Mouse (Mus musculus) 3134 (cell line): Measurements from ENCODE around the gene Cped1.
"Not testable (repeated sequence)": the region's sequence is repeated elsewhere in the genome, so short reads cannot be mapped to it uniquely, and the experiment has no call there.

Source experiments
- DNase-seq: peaks from one replicate; pipeline ENCODE4 v3.0.0-alpha.2; 2011; ENCODE audit warnings: low spot score; ENCODE audit not compliant: insufficient read length; ENCODE audit errors: extremely low read depth

The Cped1 gene

DNA sequence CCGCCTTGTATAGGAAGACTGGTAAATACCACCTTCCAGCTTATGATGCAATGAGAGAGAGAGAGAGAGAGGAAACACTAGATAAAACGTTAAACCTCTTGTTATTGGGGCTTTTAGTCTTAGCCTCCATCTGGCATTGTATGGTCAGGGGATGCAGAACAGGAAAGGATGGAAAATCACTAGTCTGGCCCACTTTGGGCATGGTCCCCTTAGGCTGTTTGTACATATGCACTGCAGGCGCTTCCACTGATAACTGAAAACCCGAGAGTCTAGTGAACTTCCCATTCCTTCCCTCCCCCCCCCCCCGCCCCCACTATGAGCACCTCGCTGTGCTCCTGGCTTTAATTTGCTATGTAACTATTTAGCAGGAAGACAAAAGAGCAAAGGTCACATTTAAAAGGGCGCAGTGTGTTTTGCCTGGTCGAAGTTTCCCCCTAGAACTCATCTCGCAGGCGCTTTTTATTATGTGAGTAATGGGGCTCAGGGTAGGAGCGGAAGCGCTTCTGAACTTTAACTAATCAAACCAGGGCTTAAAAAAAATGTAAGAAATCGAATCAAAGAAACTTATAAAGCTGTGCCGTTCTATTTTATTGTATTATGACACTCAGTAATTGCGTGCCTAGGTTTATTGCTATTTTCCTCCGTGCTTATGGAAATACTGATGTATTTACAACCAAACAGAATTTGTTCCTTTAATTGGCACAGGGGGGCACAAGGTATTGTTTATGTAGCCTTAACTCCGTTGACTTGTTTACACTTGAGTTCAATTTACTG, 40.1 kb downstream of the Cped1 start:
- no peak for DNase-seq

DNA sequence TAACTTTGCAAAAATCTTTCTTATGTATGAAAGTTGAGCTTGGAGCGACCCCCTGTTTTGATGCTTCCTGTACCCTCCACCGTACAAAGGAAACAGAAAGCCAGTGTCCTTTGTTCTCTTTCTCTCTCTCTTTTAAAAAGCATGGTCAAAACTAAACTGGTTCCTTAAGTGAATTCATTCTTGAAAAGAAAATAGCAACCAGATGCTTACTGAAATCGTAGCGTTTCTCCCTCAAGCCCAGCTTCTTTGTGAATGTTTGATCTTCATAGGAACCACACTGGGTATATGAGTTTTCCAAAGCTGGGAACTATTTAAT, 40.6 kb downstream of the Cped1 start:
- DNase-seq: no peak

DNA sequence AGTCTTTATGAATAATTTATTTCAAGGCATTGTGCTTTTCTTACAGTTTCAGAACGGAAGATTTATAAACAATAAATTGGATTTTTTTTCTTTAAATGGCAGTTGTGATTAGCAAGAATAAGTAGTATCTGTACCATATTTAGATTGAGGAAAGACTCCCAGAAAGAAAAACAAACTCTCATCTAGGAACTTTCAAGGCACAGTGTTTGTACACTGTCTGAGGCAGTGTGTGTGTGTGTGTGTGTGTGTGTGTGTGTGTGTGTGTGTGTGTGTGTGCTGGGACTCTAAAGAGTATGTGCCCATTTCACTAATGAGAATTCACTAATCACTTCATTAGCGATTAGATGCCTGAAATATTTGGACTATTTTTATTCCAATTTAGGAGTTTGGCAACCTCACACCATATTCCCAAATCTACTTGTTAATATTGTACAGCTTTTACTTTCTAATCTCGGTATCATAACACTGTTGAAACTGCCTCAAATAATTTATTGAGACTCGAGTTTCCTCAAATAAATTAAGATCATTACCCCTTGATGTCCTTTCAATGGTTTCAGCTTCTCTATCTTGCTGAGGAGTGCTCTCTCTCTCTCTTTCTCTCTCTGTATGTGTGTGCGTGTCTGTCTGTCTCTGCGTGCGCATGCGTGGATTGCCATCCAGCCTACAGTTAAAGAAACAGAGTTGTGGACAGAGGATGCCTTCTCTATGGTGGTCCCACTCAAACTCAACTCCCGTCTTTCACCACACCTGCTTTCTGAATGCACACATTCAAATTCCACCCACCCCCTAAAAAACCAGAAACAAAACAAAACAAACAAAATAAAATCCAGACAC, 41.3 kb downstream of the Cped1 start:
- no peak for DNase-seq

DNA sequence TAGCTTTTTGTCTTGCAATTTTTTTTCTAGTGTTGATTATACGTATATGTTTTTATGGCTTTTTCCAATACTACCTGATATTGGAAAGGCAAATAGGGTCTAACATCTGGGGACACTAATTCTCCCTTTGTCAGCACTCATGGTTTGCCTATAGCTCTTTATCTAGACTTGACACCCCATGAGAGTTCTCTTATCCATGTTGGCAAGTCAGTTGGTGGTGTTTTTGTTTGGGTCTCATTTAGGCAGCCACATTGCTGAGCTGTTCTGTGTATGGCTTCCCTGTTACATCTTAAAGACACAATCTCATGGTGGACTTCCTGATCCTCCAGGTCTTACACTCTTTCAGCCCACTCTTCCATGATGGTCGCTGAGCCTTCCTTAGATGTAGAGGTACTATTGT, 42.1 kb downstream of the Cped1 start:
- no peak for DNase-seq

DNA sequence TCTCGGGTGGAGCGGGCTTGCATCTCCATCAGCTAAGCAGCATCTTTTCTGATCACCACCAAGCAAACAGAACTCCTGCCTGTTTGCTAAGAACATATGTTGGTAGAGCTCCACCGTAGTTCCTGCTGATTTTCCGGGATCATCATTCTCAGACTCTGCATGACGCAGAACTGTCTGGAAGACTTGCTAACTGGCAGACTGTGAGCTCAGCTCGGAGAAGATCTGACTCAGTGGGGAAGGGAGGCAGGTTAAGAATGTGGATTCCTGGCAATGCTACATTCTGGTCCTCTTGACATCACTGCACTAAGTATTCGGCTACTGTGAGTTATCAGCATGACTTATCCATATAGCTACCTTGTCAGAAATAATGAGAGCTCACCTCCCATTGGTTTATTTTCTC, 44.7 kb downstream of the Cped1 start:
- no peak for DNase-seq

DNA sequence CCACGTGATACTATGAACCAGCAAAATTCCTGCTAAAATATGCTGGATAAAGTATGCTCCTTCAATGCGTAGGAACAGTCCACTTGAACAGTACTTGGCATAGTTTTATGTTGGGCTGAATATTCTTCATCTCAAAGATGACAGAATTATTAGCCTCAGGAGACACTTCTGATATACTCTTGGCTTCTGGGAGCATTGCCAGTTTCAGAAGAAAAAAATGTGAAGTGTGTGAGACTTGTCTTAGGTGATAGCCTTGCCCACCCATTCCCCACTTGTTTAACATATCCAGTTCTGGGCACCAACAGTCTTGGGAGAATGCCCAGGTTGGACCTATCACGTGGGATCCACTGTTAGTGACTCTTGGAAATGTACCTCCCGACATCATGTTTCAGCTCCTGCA, 47.5 kb downstream of the Cped1 start:
- DNase-seq: no peak

DNA sequence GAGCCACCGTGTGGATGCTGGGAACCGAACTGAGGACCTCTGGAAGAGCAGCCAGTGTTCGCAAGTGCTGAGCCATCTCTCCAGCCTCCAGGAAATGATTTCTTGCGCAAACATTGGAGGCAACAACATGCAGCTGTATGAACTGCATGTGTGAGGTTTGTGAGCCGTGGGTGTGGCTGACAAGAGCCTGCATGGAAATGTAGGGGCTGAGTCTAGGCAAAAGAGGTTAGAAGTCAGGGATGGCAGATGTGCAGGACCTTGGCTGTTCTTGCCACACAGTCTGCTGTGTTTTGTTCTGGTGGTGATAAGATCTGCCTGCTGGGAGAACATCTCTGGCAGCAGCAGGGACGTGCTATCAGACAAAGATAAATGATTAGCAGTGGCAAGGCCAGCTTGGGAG, 49.7 kb downstream of the Cped1 start:
- DNase-seq: no peak

DNA sequence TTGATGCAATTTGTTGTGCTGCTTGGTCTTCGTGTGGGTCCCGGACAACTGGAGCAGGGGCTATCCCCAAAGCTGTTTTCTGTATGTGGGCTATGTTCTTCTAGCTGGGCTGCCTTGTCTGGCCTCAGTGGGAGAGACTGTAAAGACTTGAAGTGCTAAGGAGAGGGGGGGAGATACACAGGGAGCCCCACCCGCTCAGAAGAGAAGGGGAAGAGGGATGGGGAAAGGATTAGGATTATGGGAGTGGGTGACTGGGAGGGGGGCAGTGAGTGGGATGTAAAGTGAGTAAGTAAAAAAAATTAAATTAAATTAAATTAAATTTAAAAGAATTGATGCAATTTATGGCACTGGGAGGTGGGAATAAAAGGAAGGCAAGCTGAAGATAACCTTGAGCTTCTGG, 50.2 kb downstream of the Cped1 start:
- no peak for DNase-seq

DNA sequence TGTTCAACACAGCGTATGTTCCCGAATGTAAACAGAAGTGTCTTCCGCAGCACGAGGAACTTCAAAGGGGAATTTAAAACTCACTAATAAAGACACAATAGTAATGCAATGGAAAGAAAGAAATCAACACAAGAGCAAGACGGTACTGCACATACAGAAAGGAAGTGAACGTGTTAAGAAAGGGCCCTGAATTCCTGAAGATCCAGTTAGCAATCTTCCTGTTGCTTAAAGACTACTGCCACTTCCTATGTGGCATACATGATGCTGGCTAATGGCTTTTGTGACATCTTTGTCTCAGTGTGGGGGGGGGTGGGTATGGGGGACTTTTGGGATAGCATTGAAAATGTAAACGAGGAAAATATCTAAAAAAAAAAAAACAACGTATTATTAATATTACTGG, 50.7 kb downstream of the Cped1 start:
- no peak for DNase-seq

DNA sequence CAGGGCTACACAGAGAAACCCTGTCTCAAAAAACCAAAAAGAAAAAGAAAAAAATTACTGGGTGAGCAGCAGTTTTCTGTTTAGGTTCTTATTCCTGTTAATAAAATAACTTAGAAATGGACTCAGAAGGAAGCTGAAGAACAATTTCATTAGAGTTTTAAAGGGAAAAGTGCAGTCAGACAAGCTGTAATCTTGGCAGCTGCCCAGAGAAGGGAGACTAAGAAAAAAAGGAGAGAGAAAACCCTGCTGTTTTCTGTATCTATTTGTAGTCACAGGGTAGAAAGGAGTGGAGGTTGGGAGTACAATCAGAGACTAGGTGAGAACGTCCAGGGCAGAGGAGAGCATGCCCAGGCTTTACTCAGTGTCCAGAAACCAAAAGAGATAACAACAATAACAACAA, 51.2 kb downstream of the Cped1 start:
- no peak for DNase-seq

DNA sequence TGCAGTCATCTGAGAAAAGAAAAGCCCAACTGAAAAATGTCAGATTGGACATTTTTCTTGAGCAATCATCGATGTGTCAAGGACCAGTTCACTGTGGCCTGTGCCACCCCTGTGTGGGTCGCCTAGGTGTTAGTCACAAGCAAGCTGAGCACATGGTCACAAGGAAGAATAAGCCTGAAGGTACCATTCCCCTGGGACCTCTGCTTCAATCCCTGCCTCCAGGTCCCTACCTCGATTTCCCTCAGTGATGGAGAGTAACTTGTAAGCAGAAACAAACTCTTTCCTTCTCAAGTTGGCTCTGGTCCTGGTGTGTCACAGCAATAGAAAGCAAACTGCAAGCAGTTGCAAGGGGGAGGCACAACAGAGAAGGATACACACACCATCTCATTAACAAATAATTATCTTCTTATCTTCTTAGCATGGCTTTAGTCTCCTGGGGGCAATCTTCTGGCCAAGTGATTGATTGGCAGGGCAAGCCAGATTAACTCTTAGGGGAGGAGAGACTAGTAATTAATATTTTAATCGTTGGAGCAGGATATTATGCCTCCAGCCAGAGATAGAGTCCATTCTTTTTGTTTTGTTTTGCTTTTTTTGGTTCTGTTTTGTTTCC, 51.8 kb downstream of the Cped1 start:
- no peak for DNase-seq

DNA sequence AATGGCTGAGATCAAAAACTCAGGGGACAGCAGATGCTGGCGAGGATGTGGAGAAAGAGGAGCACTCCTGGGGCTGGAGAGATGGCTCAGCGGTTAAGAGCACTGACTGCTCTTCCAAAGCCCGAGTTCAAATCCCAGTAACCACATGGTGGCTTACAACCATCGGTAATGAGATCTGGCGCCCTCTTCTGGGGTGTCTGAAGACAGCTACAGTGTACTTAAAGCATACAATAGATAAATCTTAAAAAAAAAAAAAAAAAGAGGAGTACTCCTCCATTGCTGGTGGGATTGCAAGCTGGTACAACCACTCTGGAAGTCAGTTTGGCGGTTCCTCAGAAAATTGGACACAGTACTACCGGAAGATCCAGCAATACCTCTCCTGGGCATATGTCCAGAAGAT, 54.0 kb downstream of the Cped1 start:
- DNase-seq: not testable (repeated sequence)

DNA sequence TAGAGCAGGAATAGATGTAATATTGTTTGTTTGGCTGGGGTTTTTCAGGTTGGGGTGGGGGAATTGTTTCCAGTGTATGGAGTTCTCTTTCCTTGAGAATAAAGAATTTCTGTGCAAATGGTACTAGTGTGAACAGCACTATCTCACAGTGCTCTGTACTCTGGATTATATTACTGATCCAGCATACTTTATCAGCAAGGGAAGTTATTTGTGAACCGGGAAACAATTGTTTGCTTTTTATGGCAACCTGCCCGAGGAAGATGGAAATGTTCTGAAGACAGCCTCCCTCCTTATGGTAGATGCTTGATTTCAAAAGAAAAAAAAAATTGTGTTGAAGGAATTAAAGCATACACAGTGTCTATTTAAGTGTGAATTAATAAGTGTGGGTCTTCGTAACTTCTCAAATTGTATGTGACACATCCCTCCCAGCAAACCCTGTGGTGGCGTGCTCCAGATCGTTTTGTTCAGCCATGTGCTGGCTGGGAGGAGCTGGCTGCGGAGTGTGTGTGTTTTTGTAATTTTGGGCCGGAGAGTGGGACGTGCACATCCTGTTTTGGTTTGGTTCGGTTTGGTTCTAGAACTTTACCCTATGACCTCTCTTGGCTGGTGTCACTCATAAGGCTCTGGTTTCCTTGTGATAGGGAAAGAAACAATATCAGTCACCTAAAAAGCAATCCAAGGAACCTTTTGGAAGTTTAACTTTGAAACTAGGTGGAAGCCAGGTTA, 59.3 kb downstream of the Cped1 start:
- DNase-seq: no peak

DNA sequence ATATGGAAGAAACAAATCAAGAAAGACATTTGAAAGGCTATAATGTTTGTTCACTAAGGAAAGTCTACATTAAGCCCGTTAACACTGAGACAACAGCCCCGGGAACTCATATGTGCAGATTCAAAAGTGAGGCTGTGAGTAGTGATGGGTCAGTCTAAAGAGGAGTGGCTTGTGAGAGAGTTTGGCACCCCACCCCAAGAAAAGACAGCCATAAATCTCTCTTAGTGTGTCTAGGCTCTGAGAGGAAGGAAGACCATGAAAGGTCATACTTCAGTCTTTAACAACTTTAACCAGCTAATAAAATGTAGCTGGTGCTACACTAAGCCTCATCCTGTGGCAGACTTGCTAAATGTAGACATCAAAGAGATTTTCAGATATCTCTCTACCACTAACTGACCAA, 61.4 kb downstream of the Cped1 start:
- no peak for DNase-seq

DNA sequence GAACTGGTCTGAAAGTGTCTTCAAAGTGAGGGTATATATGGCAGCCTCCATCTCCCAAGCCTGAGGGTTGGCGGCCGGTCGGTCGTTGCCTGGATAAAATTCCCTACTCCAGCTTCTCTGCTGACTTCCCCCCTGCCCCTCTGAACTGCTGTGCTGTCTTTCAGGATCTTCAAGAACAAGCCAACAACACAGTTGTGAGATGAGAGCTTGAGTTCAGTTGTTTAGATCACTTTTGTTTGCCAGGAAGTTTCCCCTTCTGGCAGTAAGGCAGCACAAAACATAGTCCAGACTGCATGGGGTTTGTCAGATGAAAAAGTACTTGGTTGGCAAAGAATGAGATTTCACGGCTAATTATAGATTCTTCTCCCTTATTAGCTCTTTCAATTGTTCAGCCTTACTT, 63.4 kb downstream of the Cped1 start:
- DNase-seq: no peak

DNA sequence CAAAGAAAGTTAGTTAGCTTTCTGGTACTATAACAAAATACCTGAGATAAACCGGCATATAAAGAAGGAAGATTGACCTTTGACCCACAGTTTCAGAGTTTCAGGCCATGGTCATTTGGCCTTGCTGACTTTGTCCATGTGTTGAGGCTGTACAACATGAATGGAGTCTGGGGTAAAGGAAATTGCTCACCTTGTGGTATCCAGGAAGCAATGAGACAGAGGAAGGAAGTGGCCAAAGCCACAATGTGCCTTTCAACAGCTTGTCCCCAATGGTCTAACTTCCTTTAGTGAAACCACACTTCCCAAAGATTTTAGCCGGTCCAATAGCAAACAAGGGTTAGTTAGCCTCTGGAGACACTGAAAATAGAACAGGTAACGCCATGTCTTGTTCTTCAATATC, 65.8 kb downstream of the Cped1 start:
- DNase-seq: no peak

DNA sequence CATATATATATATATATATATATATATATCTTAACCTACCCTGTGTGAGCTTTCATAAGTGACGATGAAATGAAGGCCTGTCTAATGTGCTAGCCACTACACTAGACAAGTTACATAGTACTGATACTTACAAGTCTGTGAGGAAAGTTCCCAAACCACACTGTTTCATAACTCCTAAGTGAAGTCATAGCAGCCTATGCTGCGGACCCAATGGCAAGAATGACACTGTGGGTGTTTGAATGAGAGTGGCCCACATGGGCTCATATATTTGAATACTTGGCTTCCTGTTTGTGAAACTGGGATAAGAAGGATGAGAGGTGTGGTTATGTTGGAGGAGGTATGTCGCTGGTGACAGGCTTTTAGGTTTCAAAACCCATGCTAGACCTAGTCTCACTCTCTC, 67.3 kb downstream of the Cped1 start:
- no peak for DNase-seq

DNA sequence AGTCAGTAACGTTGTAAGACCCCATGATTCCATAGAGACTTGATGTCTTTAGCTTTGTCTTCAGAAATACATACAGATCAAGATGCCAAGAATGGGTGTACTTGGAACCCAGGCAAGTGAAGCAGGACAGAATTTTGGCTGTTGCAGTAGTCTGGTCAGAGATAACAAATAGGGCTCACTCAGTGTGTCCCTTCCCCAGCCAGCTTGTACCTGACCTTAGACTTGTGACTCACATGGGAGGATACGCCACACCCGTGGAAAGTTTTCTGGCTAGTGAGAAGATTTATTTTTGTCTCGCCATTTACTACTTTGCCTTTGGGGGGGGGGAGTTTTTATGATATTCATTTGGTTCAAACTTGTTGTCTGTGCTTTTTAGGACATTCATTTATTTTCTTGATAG, 78.6 kb downstream of the Cped1 start:
- no peak for DNase-seq

DNA sequence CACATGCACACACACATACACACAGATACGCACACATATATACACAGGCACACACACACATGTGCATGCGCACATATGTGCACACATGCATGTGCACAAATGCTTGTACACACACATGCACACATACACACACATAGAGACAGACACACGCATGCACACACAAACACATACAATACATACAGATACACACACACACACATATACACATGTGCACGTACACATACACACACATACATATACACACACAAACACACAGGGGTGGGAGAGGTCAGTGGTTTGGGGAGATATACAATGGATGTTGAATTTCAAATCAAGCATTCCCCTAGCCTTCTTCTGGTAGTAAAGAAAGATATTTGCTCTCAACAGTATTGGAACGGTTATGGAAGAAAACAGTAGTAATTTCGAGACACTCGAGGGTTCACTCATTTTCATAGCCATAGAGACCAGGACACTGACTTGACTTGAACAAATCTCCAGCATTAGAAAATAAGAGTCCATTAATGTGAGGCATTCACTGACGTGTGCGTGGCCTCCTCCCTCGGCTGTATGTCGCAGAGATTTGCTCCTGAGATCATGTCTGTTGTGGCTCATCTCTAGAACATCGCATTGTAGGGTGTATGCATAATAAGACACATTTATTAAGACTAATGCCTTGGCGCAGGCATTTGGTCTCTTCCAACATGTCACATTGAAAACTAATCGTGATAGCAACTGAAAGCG, 85.0 kb downstream of the Cped1 start:
- DNase-seq: no peak

DNA sequence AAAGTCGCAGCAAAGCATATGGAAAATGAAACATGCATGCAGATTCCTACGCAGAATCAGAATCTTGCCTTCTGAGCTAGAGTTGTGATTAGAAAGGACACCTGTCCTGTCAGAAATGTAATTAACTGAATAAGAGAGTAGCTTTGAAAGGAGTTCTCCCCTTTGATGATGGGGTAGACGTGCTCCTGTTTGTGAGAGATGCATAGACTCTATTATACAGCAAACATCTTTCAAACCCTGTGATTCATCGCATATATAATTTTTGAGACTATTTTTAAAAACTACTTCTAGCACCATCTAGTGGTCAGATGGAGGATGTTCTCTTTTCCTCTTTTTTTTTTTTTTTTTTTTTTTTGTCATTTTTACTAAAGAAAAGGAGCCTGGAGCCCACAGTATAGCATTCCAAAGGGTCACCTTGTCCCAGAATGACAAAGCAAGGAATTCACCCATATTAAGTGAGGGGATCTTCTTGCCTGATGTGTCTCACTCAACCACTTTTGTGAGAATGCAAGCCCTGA, 85.7 kb downstream of the Cped1 start:
- DNase-seq: no peak
